Comparison of ENCODE assay signal across 8 mouse cellular contexts in genomic region chr4:136163448-136163847, GRCm38 (mm10). TPM values are rescaled to one million over a fixed set of nuclear protein-coding genes. Genes with fewer than 3 reads are reported as not detected.
DNase-seq lines count a peak whose midpoint lies in the region; ATAC-seq lines count a peak whose summit lies in the region.

No protein-coding gene starts in this region.

- H3K36me3 ChIP-seq in hindbrain, embryonic 13.5 days = no peaks in the 10 kb centered on the region

- H3K4me2 ChIP-seq in hindbrain, embryonic 13.5 days = peak overlapping the region; percentile 26; the same call in 1 of the 2 replicates

- H3K27me3 ChIP-seq in hindbrain, embryonic 13.5 days = no peaks in the 10 kb centered on the region

- DNase-seq in MN1 (ENCODE audit: low spot score) = peak; percentile 92
- peak; percentile 93 to 95 for DNase-seq in cerebellum, postnatal 14 days
- DNase-seq in frontal cortex, postnatal 25 days (ENCODE audit: low spot score in 2 of 2) = peak; percentile 81 to 83
- peak; percentile 77 to 94 for DNase-seq in layer of hippocampus, postnatal 25 days (ENCODE audit: extremely low spot score in 1 of 2, low spot score in 1 of 2)
- DNase-seq in lung, postnatal 25 days (ENCODE audit: low spot score) = peak; percentile 87
- peak; percentile 93 for DNase-seq in retina, postnatal 1 day
- DNase-seq in thymus, postnatal 36 days = peak; percentile 89 to 92

- no peaks in the 10 kb centered on the region for H3K9me3 ChIP-seq in hindbrain, embryonic 13.5 days

- peaks cover 18% of the 10 kb centered on the region for H3K4me1 ChIP-seq in hindbrain, embryonic 13.5 days (replicated peaks)

- peak; percentile 47; the same call in 1 of the 2 replicates for ATAC-seq in hindbrain, embryonic 13.5 days (ENCODE audit: low FRiP score)

- H3K27ac ChIP-seq in hindbrain, embryonic 13.5 days = no peak overlapping the region

- WGBS in hindbrain, embryonic 13.5 days = 2% methylated on average over 11 of the region's 11 CpGs

- H3K9ac ChIP-seq in hindbrain, embryonic 13.5 days = no peak overlapping the region

- H3K4me3 ChIP-seq in hindbrain, embryonic 13.5 days = no peak overlapping the region

RNA-seq across cellular contexts. Expression of gene E2f2, which starts 8.7 kb away (rescaled TPM):
- polyA plus RNA-seq in hindbrain, embryonic 13.5 days (2015; fragmentation: Nextera tagmentation; extraction: Ambion mirVana) = 2.7 and 3.2 TPM in 2 replicates
- 1 to 10 TPM in 1 of 2 experiments, under 1 TPM in 1; 0.59 to 1.2 TPM for total RNA-seq in layer of hippocampus, postnatal 25 days (2021)

RNA-seq across cellular contexts. Expression of gene Id3, which starts 20.2 kb away (rescaled TPM):
- polyA plus RNA-seq in hindbrain, embryonic 13.5 days (2015; fragmentation: Nextera tagmentation; extraction: Ambion mirVana) = 234 and 269 TPM in 2 replicates
- 10 to 100 TPM; 51.7 to 62.5 TPM for total RNA-seq in layer of hippocampus, postnatal 25 days (2021)

RNA-seq across cellular contexts. Expression of gene Asap3, which starts 42.7 kb away (rescaled TPM):
- polyA plus RNA-seq in hindbrain, embryonic 13.5 days (2015; fragmentation: Nextera tagmentation; extraction: Ambion mirVana) = 5.8 and 6.3 TPM in 2 replicates
- 1 to 10 TPM; 2.7 to 4.3 TPM for total RNA-seq in layer of hippocampus, postnatal 25 days (2021)
